Mouse (Mus musculus): ENCODE measurements around the gene Tmem222. TPM values are rescaled to one million over a fixed set of nuclear protein-coding genes. Genes with fewer than 3 reads are reported as not detected.

Tmem222 gene
- polyA plus RNA-seq, 1 experiment from 2014 or later = 118 TPM

- H3K27me3 ChIP-seq (ENCODE audit: control insufficient read depth, insufficient read depth, low read length) = no peaks in the 10 kb centered on the region
- H3K4me1 ChIP-seq (ENCODE audit: control insufficient read depth, insufficient read depth, low read length) = peaks cover 20% of the 10 kb centered on the region; the same call in 1 of the 2 replicates
- no peak overlapping the region for H3K27ac ChIP-seq (ENCODE audit: low read depth, low read length)
- H3K4me2 ChIP-seq (ENCODE audit: low read depth, low read length) = no peak overlapping the region
- no peak for ATAC-seq (ENCODE audit: low read depth)
- WGBS = 23% methylated on average over 4 of the region's 4 CpGs
- H3K9ac ChIP-seq (replicated peaks; ENCODE audit: low read depth, low read length) = no peak overlapping the region
- H3K9me3 ChIP-seq (ENCODE audit: control insufficient read depth, low read length) = no peaks in the 10 kb centered on the region
- H3K36me3 ChIP-seq (ENCODE audit: control insufficient read depth, insufficient read depth, low read length) = peaks cover 27% of the 10 kb centered on the region
- H3K4me3 ChIP-seq (ENCODE audit: low read depth, low read length) = no peak overlapping the region
These were observed 24.2 kb upstream of the Tmem222 start for GRCm38 (mm10) chr4:133301802-133302201.

- 0 out of 2 replicates have a peak overlapping the region, but pooled peaks have one; percentile 22 for H3K27ac ChIP-seq (ENCODE audit: low read depth, low read length)
- 90% methylated on average over 11 of the region's 11 CpGs for WGBS
- H3K27me3 ChIP-seq (ENCODE audit: control insufficient read depth, insufficient read depth, low read length) = no peaks in the 10 kb centered on the region
- H3K36me3 ChIP-seq (ENCODE audit: control insufficient read depth, insufficient read depth, low read length) = peaks cover 35% of the 10 kb centered on the region
- H3K4me3 ChIP-seq (ENCODE audit: low read depth, low read length) = no peak overlapping the region
- H3K4me1 ChIP-seq (ENCODE audit: control insufficient read depth, insufficient read depth, low read length) = peaks cover 20% of the 10 kb centered on the region; the same call in 1 of the 2 replicates
- H3K4me2 ChIP-seq (ENCODE audit: low read depth, low read length) = no peak overlapping the region
- H3K9ac ChIP-seq (replicated peaks; ENCODE audit: low read depth, low read length) = no peak overlapping the region
- no peak for ATAC-seq (ENCODE audit: low read depth)
- no peaks in the 10 kb centered on the region for H3K9me3 ChIP-seq (ENCODE audit: control insufficient read depth, low read length)
These were observed 22.8 kb upstream of the Tmem222 start for GRCm38 (mm10) chr4:133300421-133300820.

- peaks cover 41% of the 10 kb centered on the region for H3K36me3 ChIP-seq (ENCODE audit: control insufficient read depth, insufficient read depth, low read length)
- peak overlapping the region; percentile 69; the same call in 1 of the 2 replicates for H3K27ac ChIP-seq (ENCODE audit: low read depth, low read length)
- no peak overlapping the region for H3K4me2 ChIP-seq (ENCODE audit: low read depth, low read length)
- no peaks in the 10 kb centered on the region for H3K9me3 ChIP-seq (ENCODE audit: control insufficient read depth, low read length)
- no peaks in the 10 kb centered on the region for H3K27me3 ChIP-seq (ENCODE audit: control insufficient read depth, insufficient read depth, low read length)
- peaks cover 20% of the 10 kb centered on the region; the same call in 1 of the 2 replicates for H3K4me1 ChIP-seq (ENCODE audit: control insufficient read depth, insufficient read depth, low read length)
- no peak overlapping the region for H3K9ac ChIP-seq (replicated peaks; ENCODE audit: low read depth, low read length)
- WGBS = 39% methylated on average over 5 of the region's 5 CpGs
- ATAC-seq (ENCODE audit: low read depth) = peak; percentile 25; the same call in 1 of the 2 replicates
- H3K4me3 ChIP-seq (ENCODE audit: low read depth, low read length) = no peak overlapping the region
These were observed 22.1 kb upstream of the Tmem222 start for GRCm38 (mm10) chr4:133299701-133300100.

- WGBS = 34% methylated on average over 12 of the region's 12 CpGs
- no peak overlapping the region for H3K4me2 ChIP-seq (ENCODE audit: low read depth, low read length)
- ATAC-seq (ENCODE audit: low read depth) = no peak
These were observed 21.1 kb upstream of the Tmem222 start for GRCm38 (mm10) chr4:133298516-133299365.

GRCm38 (mm10) chr4:133297801-133298238, 20.2 kb upstream of the Tmem222 start:
- Histone ChIP-seq H3K9me3 (ENCODE audit: control insufficient read depth, low read length) (no peaks in the 10 kb centered on the region), H3K4me2 (ENCODE audit: low read depth, low read length) (no peak overlapping the region), H3K27me3 (ENCODE audit: control insufficient read depth, insufficient read depth, low read length) (no peaks in the 10 kb centered on the region), H3K27ac (ENCODE audit: low read depth, low read length) (peak overlapping the region; percentile 69), H3K4me1 (ENCODE audit: control insufficient read depth, insufficient read depth, low read length) (peaks cover 20% of the 10 kb centered on the region; the same call in 1 of the 2 replicates), H3K36me3 (ENCODE audit: control insufficient read depth, insufficient read depth, low read length) (peaks cover 28% of the 10 kb centered on the region), H3K9ac (replicated peaks; ENCODE audit: low read depth, low read length) (no peak overlapping the region), H3K4me3 (ENCODE audit: low read depth, low read length) (no peak overlapping the region)
- ATAC-seq (ENCODE audit: low read depth) = peak; percentile 88
- WGBS = 2% methylated on average over 3 of the region's 5 CpGs

More at GRCm38 (mm10) chr4:133298516-133299365, 21.1 kb upstream of the Tmem222 start:
- H3K36me3 ChIP-seq (ENCODE audit: control insufficient read depth, insufficient read depth, low read length) = peaks cover 37% of the 10 kb centered on the region
- H3K9me3 ChIP-seq (ENCODE audit: control insufficient read depth, low read length) = no peaks in the 10 kb centered on the region
- H3K9ac ChIP-seq (replicated peaks; ENCODE audit: low read depth, low read length) = no peak overlapping the region; the same call in 1 of the 2 replicates
- no peaks in the 10 kb centered on the region for H3K27me3 ChIP-seq (ENCODE audit: control insufficient read depth, insufficient read depth, low read length)
- peak overlapping the region; percentile 69 for H3K27ac ChIP-seq (ENCODE audit: low read depth, low read length)
- no peak overlapping the region for H3K4me3 ChIP-seq (ENCODE audit: low read depth, low read length)
- H3K4me1 ChIP-seq (ENCODE audit: control insufficient read depth, insufficient read depth, low read length) = peaks cover 20% of the 10 kb centered on the region; the same call in 1 of the 2 replicates

GRCm38 (mm10) chr4:133297360-133297759, 19.8 kb upstream of the Tmem222 start:
- Histone ChIP-seq H3K36me3 (ENCODE audit: control insufficient read depth, insufficient read depth, low read length) (peaks cover 26% of the 10 kb centered on the region), H3K27me3 (ENCODE audit: control insufficient read depth, insufficient read depth, low read length) (no peaks in the 10 kb centered on the region), H3K9me3 (ENCODE audit: control insufficient read depth, low read length) (no peaks in the 10 kb centered on the region), H3K4me3 (ENCODE audit: low read depth, low read length) (no peak overlapping the region), H3K4me1 (ENCODE audit: control insufficient read depth, insufficient read depth, low read length) (peaks cover 20% of the 10 kb centered on the region; the same call in 1 of the 2 replicates), H3K9ac (replicated peaks; ENCODE audit: low read depth, low read length) (no peak overlapping the region), H3K4me2 (ENCODE audit: low read depth, low read length) (no peak overlapping the region), H3K27ac (ENCODE audit: low read depth, low read length) (no peak overlapping the region)
- WGBS = 63% methylated on average over 10 of the region's 10 CpGs
- ATAC-seq (ENCODE audit: low read depth) = 0 out of 2 replicates have a peak, but pooled peaks have one; percentile 5

GRCm38 (mm10) chr4:133294084-133294483, 16.5 kb upstream of the Tmem222 start:
- H3K9ac ChIP-seq (replicated peaks; ENCODE audit: low read depth, low read length) = no peak overlapping the region; the same call in 1 of the 2 replicates
- H3K27me3 ChIP-seq (ENCODE audit: control insufficient read depth, insufficient read depth, low read length) = no peaks in the 10 kb centered on the region
- H3K9me3 ChIP-seq (ENCODE audit: control insufficient read depth, low read length) = no peaks in the 10 kb centered on the region
- no peak for ATAC-seq (ENCODE audit: low read depth)
- H3K4me2 ChIP-seq (ENCODE audit: low read depth, low read length) = no peak overlapping the region
- H3K4me3 ChIP-seq (ENCODE audit: low read depth, low read length) = no peak overlapping the region
- H3K27ac ChIP-seq (ENCODE audit: low read depth, low read length) = no peak overlapping the region
- WGBS = 36% methylated on average over 11 of the region's 11 CpGs
- peaks cover 14% of the 10 kb centered on the region for H3K36me3 ChIP-seq (ENCODE audit: control insufficient read depth, insufficient read depth, low read length)
- H3K4me1 ChIP-seq (ENCODE audit: control insufficient read depth, insufficient read depth, low read length) = peaks cover 17% of the 10 kb centered on the region; the same call in 1 of the 2 replicates

- no peaks in the 10 kb centered on the region for H3K9me3 ChIP-seq (ENCODE audit: control insufficient read depth, low read length)
- 11% methylated on average over 24 of the region's 24 CpGs for whole genome bisulfite sequencing
- H3K4me3 ChIP-seq (ENCODE audit: low read depth, low read length) = no peak overlapping the region
- H3K27me3 ChIP-seq (ENCODE audit: control insufficient read depth, insufficient read depth, low read length) = no peaks in the 10 kb centered on the region
- peaks cover 14% of the 10 kb centered on the region for H3K36me3 ChIP-seq (ENCODE audit: control insufficient read depth, insufficient read depth, low read length)
- no peak overlapping the region for H3K27ac ChIP-seq (ENCODE audit: low read depth, low read length)
- no peak overlapping the region for H3K4me2 ChIP-seq (ENCODE audit: low read depth, low read length)
- peaks cover 8% of the 10 kb centered on the region; the same call in 1 of the 2 replicates for H3K4me1 ChIP-seq (ENCODE audit: control insufficient read depth, insufficient read depth, low read length)
- peak; percentile 32; the same call in 1 of the 2 replicates for ATAC-seq (ENCODE audit: low read depth)
- H3K9ac ChIP-seq (replicated peaks; ENCODE audit: low read depth, low read length) = 0 out of 2 replicates have a peak overlapping the region, but pooled peaks have one; percentile 8
These were observed 15.6 kb upstream of the Tmem222 start for GRCm38 (mm10) chr4:133292901-133293843.
